Mouse (Mus musculus) hindbrain, postnatal 0 days (tissue): ENCODE measurements around the gene Acot11. TPM values are rescaled to one million over a fixed set of nuclear protein-coding genes. Genes with fewer than 3 reads are reported as not detected.
"Not testable (repeated sequence)": the region's sequence is repeated elsewhere in the genome, so short reads cannot be mapped to it uniquely, and the experiment has no call there.

Experiments
- ATAC-seq: fragments of 200-750 bp; cut with Nextera tagmentation; 2 replicates; pipeline ENCODE4 v1.8.0; 2017; ENCODE audit warnings: mild to moderate bottlenecking, moderate TSS enrichment, moderate library complexity
- DNase-seq: peaks from one replicate; pipeline ENCODE4 v3.0.0-alpha.2; 2015; ENCODE audit warnings: low spot score
- H3K27ac ChIP-seq: fragments of 300-500 bp; sonication (generic); 2 replicates; pipeline ENCODE4 v1.5.1; 2014; ENCODE audit warnings: mild to moderate bottlenecking
- H3K27me3 ChIP-seq: fragments of 300-500 bp; sonication (generic); 2 replicates; pipeline ENCODE4 v1.6.1; 2014; ENCODE audit warnings: low read length, mixed read lengths; ENCODE audit not compliant: insufficient read depth
- H3K36me3 ChIP-seq: fragments of 300-500 bp; sonication (generic); 2 replicates; pipeline ENCODE4 v1.6.1; 2014; ENCODE audit warnings: low read length, mixed read lengths; ENCODE audit not compliant: insufficient read depth
- H3K4me1 ChIP-seq: fragments of 300-500 bp; sonication (generic); 2 replicates; pipeline ENCODE4 v1.6.1; 2014; ENCODE audit warnings: antibody characterized with exemption, low read length, mixed read lengths; ENCODE audit not compliant: insufficient read depth
- H3K4me2 ChIP-seq: fragments of 300-500 bp; sonication (generic); 2 replicates; pipeline ENCODE4 v1.6.1; 2014; ENCODE audit warnings: low read depth, mild to moderate bottlenecking, low read length, moderate library complexity, mixed read lengths
- H3K4me3 ChIP-seq: fragments of 300-500 bp; sonication (generic); 2 replicates; pipeline ENCODE4 v1.5.1; 2014; ENCODE audit warnings: low read length
- H3K9ac ChIP-seq: fragments of 300-500 bp; sonication (generic); replicated peaks from 2 replicates; pipeline ENCODE4 v1.6.1; 2014; ENCODE audit warnings: mild to moderate bottlenecking, low read length, moderate library complexity, mixed read lengths
- H3K9me3 ChIP-seq: fragments of 300-500 bp; sonication (generic); 2 replicates; pipeline ENCODE4 v1.6.1; 2016; ENCODE audit warnings: low read length, mixed read lengths
- CTCF ChIP-seq: IDR thresholded peaks from 2 replicates; pipeline ENCODE4 v1.5.1; 2016; ENCODE audit warnings: antibody characterized with exemption, control low read depth, low read depth
- WGBS: fragments of 180-500 bp; shearing (Covaris S2); extraction: QIAGEN DNeasy Blood & Tissue Kit; methylation state at CpG from one replicate; pipeline ENCODE4 v1.1.7; 2014; 5-methylcytosine and 5-hydroxymethylcytosine counted together
- polyA plus RNA-seq: library from polyadenylated mRNA; unstranded; fragments of >200 nt; fragmentation: Nextera tagmentation; extraction: Ambion mirVana; gene quantifications from 2 replicates; pipeline ENCODE4 v1.2.1, GENCODE M21; 2015
- total RNA-seq: library from RNA; depleted of rRNA; stranded (reverse); fragments of >200 nt; gene quantifications from 2 replicates; pipeline ENCODE4 v1.2.3, GENCODE M21; 2014

Acot11 gene
- total and polyA plus RNA-seq, 2 experiments from 2014 or later = 2.0 to 12.2 TPM

DNA sequence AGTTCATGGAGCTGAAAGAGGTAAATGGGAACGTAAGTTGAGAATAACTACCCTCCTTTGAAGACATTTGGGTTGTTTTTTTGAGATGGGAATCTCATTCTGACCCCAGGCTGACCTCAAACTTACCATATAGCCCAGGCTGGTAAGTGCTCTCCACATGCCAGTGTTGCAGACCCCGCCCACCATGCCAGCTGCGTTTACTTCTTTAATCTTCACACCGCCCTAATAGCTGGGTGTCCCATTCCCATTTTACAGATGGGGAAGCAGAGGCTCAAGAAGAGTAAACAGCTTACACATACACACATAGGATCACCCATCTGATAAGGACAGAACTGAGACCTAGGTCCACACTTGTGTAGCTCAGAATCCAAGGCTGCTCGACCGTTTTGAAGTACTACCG, 20.0 kb downstream of the Acot11 start:
- Histone ChIP-seq H3K4me2 (no peak overlapping the region), H3K36me3 (no peaks in the 10 kb centered on the region), H3K4me3 (no peak overlapping the region), H3K9ac (no peak overlapping the region), H3K9me3 (no peaks in the 10 kb centered on the region), H3K27me3 (no peaks in the 10 kb centered on the region), H3K27ac (no peak overlapping the region), H3K4me1 (peaks cover 19% of the 10 kb centered on the region)
- TF ChIP-seq CTCF = no peak
- no peak for DNase-seq
- WGBS = 91% methylated on average over 7 of the region's 7 CpGs
- no peak for ATAC-seq

DNA sequence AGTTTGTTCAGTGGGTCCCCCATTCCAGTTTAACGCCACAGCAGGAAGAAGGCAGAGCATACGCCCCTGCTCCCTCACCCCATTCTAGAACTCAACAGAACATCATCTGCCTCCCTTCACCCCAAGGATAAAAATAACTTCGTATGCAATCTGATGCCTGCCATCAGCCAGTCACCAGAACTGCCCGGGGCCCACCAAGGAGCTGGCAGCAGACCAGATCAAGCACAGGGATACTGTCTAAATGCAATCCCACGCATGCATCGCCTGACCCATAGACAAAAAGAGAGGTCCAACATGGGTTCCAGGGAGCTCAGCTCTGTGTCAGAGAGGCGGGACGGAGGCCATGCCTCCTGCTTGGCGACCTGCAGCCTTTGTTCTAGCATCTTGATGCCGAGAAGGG, 21.7 kb downstream of the Acot11 start:
- no peaks in the 10 kb centered on the region for H3K27me3 ChIP-seq
- 57% methylated on average over 10 of the region's 10 CpGs for WGBS
- peaks cover 35% of the 10 kb centered on the region for H3K4me1 ChIP-seq
- DNase-seq = no peak
- H3K9ac ChIP-seq = no peak overlapping the region
- no peak for TF ChIP-seq CTCF
- H3K4me3 ChIP-seq = no peak overlapping the region
- H3K27ac ChIP-seq = no peak overlapping the region
- no peak for ATAC-seq
- H3K4me2 ChIP-seq = no peak overlapping the region
- H3K36me3 ChIP-seq = no peaks in the 10 kb centered on the region
- H3K9me3 ChIP-seq = no peaks in the 10 kb centered on the region

DNA sequence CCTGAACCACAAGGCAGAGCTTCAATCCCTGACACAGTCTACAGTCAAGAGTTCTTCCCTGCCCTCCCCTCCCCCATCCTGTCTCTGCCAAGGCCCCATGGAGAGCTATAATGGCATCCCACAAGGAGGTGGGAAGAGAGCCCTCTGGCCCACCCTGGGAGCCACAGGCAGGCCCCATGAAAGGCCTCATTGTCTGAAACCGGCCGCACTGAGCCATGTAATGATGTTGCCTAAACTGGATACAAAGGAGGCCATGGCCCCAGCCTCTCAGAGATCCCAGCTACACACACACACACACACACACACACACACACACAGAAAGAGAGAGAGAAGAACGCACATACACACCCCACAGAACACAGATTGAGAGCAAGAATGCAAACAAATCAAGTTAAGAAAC, 24.8 kb downstream of the Acot11 start:
- ATAC-seq (peak; percentile 48; the same call in 1 of the 2 replicates), DNase-seq (peak; percentile 67)
- H3K4me2 ChIP-seq = no peak overlapping the region
- WGBS = 21% methylated on average over 3 of the region's 3 CpGs
- H3K4me1 ChIP-seq = peaks cover 27% of the 10 kb centered on the region
- no peaks in the 10 kb centered on the region for H3K27me3 ChIP-seq
- H3K9me3 ChIP-seq = no peaks in the 10 kb centered on the region
- no peaks in the 10 kb centered on the region for H3K36me3 ChIP-seq
- no peak overlapping the region for H3K9ac ChIP-seq
- no peak for TF ChIP-seq CTCF
- H3K27ac ChIP-seq = 0 out of 2 replicates have a peak overlapping the region, but pooled peaks have one; percentile 76
- H3K4me3 ChIP-seq = no peak overlapping the region

- DNase-seq = peak; percentile 95
- peak; percentile 96 for ATAC-seq
- Histone ChIP-seq H3K36me3 (no peaks in the 10 kb centered on the region), H3K27ac (peak overlapping the region; percentile 76), H3K4me1 (peaks cover 27% of the 10 kb centered on the region), H3K27me3 (no peaks in the 10 kb centered on the region), H3K9ac (no peak overlapping the region), H3K4me3 (no peak overlapping the region), H3K4me2 (no peak overlapping the region), H3K9me3 (no peaks in the 10 kb centered on the region)
- TF ChIP-seq CTCF = peak; percentile 41
- WGBS = 30% methylated on average over 5 of the region's 5 CpGs
Observed at GRCm38 (mm10) chr4:106778116-106778788, 26.5 kb downstream of the Acot11 start.

- Histone ChIP-seq H3K4me3 (no peak overlapping the region), H3K9me3 (no peaks in the 10 kb centered on the region), H3K4me2 (no peak overlapping the region), H3K4me1 (peaks cover 27% of the 10 kb centered on the region), H3K27ac (peak overlapping the region; percentile 76), H3K36me3 (no peaks in the 10 kb centered on the region), H3K9ac (0 out of 2 replicates have a peak overlapping the region, but pooled peaks have one; percentile 13), H3K27me3 (no peaks in the 10 kb centered on the region)
- no peak for TF ChIP-seq CTCF
- DNase-seq (peak; percentile 92), ATAC-seq (peak; percentile 28; the same call in 1 of the 2 replicates)
- 14% methylated on average over 3 of the region's 3 CpGs for WGBS
Observed at GRCm38 (mm10) chr4:106776998-106777397, 27.8 kb downstream of the Acot11 start.

- not testable (repeated sequence) for ATAC-seq, H3K9ac ChIP-seq, H3K27me3 ChIP-seq, DNase-seq, H3K4me2 ChIP-seq, H3K36me3 ChIP-seq, H3K9me3 ChIP-seq, H3K4me3 ChIP-seq, H3K27ac ChIP-seq
- peaks cover 27% of the 10 kb centered on the region for H3K4me1 ChIP-seq
- WGBS = 88% methylated on average over 6 of the region's 6 CpGs
Observed at GRCm38 (mm10) chr4:106775767-106776166, 29.0 kb downstream of the Acot11 start.

DNA sequence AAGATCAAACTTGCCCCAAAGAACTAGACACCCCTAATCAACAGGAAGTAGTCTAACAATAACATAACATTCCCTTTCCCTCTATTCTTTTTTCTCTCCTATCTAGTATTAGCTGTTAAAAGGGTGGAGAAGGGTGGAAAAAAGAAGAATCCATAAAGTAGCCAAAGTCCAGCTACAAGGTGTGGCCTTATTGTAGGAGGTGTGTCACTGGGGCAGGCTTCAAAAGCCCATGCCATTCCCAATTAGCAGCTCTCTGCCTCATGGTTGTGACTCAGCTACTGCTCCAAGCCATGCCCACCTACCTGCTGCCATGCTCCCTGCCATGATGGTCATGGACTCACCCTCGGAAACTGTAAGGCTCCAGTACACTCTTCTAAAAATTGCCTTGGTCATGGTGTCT, 32.2 kb downstream of the Acot11 start:
- Histone ChIP-seq H3K4me2 (no peak overlapping the region), H3K27ac (no peak overlapping the region), H3K9ac (no peak overlapping the region), H3K27me3 (no peaks in the 10 kb centered on the region), H3K9me3 (no peaks in the 10 kb centered on the region), H3K4me3 (no peak overlapping the region), H3K4me1 (peaks cover 7% of the 10 kb centered on the region), H3K36me3 (no peaks in the 10 kb centered on the region)
- TF ChIP-seq CTCF = no peak
- DNase-seq (no peak), ATAC-seq (no peak)
- WGBS = 96% methylated on average over 1 of the region's 1 CpGs
